Mouse (Mus musculus) embryonic facial prominence, embryonic 15.5 days (tissue): ENCODE measurements around the gene Ppp1r3c. TPM values are rescaled to one million over a fixed set of nuclear protein-coding genes. Genes with fewer than 3 reads are reported as not detected.
"Not testable (repeated sequence)": the region's sequence is repeated elsewhere in the genome, so short reads cannot be mapped to it uniquely, and the experiment has no call there.

Experiments used
- ATAC-seq: fragments of 200-750 bp; cut with Nextera tagmentation; 2 replicates; pipeline ENCODE4 v1.8.0; 2017; ENCODE audit warnings: low read depth, moderate TSS enrichment; ENCODE audit not compliant: insufficient number of reproducible peaks, low FRiP score, low TSS enrichment
- H3K27ac ChIP-seq: fragments of 300-500 bp; sonication (generic); replicated peaks from 2 replicates; pipeline ENCODE4 v1.5.1; 2015; ENCODE audit warnings: mild to moderate bottlenecking, inconsistent platforms
- H3K27me3 ChIP-seq: fragments of 300-500 bp; sonication (generic); 2 replicates; pipeline ENCODE4 v1.6.1; 2015; ENCODE audit warnings: inconsistent platforms
- H3K36me3 ChIP-seq: fragments of 300-500 bp; sonication (generic); 2 replicates; pipeline ENCODE4 v1.6.1; 2015; ENCODE audit warnings: mild to moderate bottlenecking, inconsistent platforms
- H3K4me1 ChIP-seq: fragments of 300-500 bp; sonication (generic); 2 replicates; pipeline ENCODE4 v1.6.1; 2015; ENCODE audit warnings: inconsistent platforms
- H3K4me2 ChIP-seq: fragments of 300-500 bp; sonication (generic); replicated peaks from 2 replicates; pipeline ENCODE4 v1.6.1; 2015; ENCODE audit warnings: mild to moderate bottlenecking, inconsistent platforms
- H3K4me3 ChIP-seq: fragments of 300-500 bp; sonication (generic); replicated peaks from 2 replicates; pipeline ENCODE4 v1.5.1; 2015; ENCODE audit warnings: mild to moderate bottlenecking, inconsistent platforms
- H3K9ac ChIP-seq: fragments of 300-500 bp; sonication (generic); 2 replicates; pipeline ENCODE4 v1.6.1; 2015; ENCODE audit warnings: inconsistent platforms
- H3K9me3 ChIP-seq: fragments of 300-500 bp; sonication (generic); replicated peaks from 2 replicates; pipeline ENCODE4 v1.6.1; 2016; ENCODE audit warnings: inconsistent platforms
- WGBS: fragments of 180-500 bp; shearing (Covaris S2); methylation state at CpG from one replicate; pipeline ENCODE4 v1.1.7; 2015; 5-methylcytosine and 5-hydroxymethylcytosine counted together
- polyA plus RNA-seq: library from polyadenylated mRNA; unstranded; fragments of >200 nt; fragmentation: Nextera tagmentation; extraction: Ambion mirVana; gene quantifications from 2 replicates; pipeline ENCODE4 v1.2.1, GENCODE M21; 2015

Ppp1r3c gene
- polyA plus RNA-seq, 1 experiment from 2014 or later = 16.6 TPM

- Histone ChIP-seq H3K27me3 (no peaks in the 10 kb centered on the region), H3K4me3 (no peak overlapping the region), H3K9me3 (no peaks in the 10 kb centered on the region; the same call in 1 of the 2 replicates), H3K36me3 (no peaks in the 10 kb centered on the region), H3K4me1 (peaks cover 12% of the 10 kb centered on the region), H3K4me2 (no peak overlapping the region), H3K9ac (no peak overlapping the region), H3K27ac (no peak overlapping the region)
- 45% methylated on average over 7 of the region's 7 CpGs for WGBS
- no peak for ATAC-seq
These were observed 3.2 kb upstream of the Ppp1r3c start for GRCm38 (mm10) chr19:36739566-36740211.

GRCm38 (mm10) chr19:36738009-36738408 lies 1.6 kb upstream of the Ppp1r3c start:
- H3K27me3 ChIP-seq = no peaks in the 10 kb centered on the region
- WGBS = 76% methylated on average over 5 of the region's 5 CpGs
- peak overlapping the region; percentile 88; the same call in 1 of the 2 replicates for H3K27ac ChIP-seq
- H3K9me3 ChIP-seq = no peaks in the 10 kb centered on the region; the same call in 1 of the 2 replicates
- H3K4me3 ChIP-seq = no peak overlapping the region
- H3K36me3 ChIP-seq = peaks cover 8% of the 10 kb centered on the region
- peaks cover 22% of the 10 kb centered on the region for H3K4me1 ChIP-seq
- H3K9ac ChIP-seq = no peak overlapping the region
- no peak for ATAC-seq
- no peak overlapping the region for H3K4me2 ChIP-seq

- Histone ChIP-seq H3K36me3 (peaks cover 14% of the 10 kb centered on the region), H3K27ac (peak overlapping the region; percentile 88), H3K4me1 (peaks cover 22% of the 10 kb centered on the region), H3K9me3 (no peaks in the 10 kb centered on the region; the same call in 1 of the 2 replicates), H3K4me2 (peak overlapping the region; percentile 67), H3K9ac (no peak overlapping the region), H3K27me3 (no peaks in the 10 kb centered on the region), H3K4me3 (peak overlapping the region; percentile 61)
- 37% methylated on average over 6 of the region's 6 CpGs for WGBS
- peak; percentile 35 for ATAC-seq
These were observed 634 bp upstream of the Ppp1r3c start for GRCm38 (mm10) chr19:36737087-36737486.

GRCm38 (mm10) chr19:36734308-36735038 lies 2.0 kb downstream of the Ppp1r3c start:
- no peak for ATAC-seq
- H3K4me2 ChIP-seq = 0 out of 2 replicates have a peak overlapping the region, but pooled peaks have one; percentile 67
- peaks cover 28% of the 10 kb centered on the region for H3K4me1 ChIP-seq
- H3K9ac ChIP-seq = no peak overlapping the region
- 62% methylated on average over 10 of the region's 10 CpGs for WGBS
- H3K27ac ChIP-seq = no peak overlapping the region; the same call in 1 of the 2 replicates
- H3K36me3 ChIP-seq = peaks cover 14% of the 10 kb centered on the region
- no peaks in the 10 kb centered on the region; the same call in 1 of the 2 replicates for H3K9me3 ChIP-seq
- H3K27me3 ChIP-seq = no peaks in the 10 kb centered on the region
- peak overlapping the region; percentile 6; the same call in 1 of the 2 replicates for H3K4me3 ChIP-seq

GRCm38 (mm10) chr19:36733191-36733943 lies 3.1 kb downstream of the Ppp1r3c start:
- WGBS = 93% methylated on average over 16 of the region's 16 CpGs
- no peak overlapping the region for H3K4me3 ChIP-seq
- H3K9ac ChIP-seq = no peak overlapping the region
- no peaks in the 10 kb centered on the region for H3K27me3 ChIP-seq
- no peaks in the 10 kb centered on the region; the same call in 1 of the 2 replicates for H3K9me3 ChIP-seq
- ATAC-seq = no peak
- H3K4me2 ChIP-seq = no peak overlapping the region
- H3K4me1 ChIP-seq = peaks cover 27% of the 10 kb centered on the region
- no peak overlapping the region for H3K27ac ChIP-seq
- peaks cover 14% of the 10 kb centered on the region for H3K36me3 ChIP-seq

- whole genome bisulfite sequencing = 73% methylated on average over 11 of the region's 11 CpGs
- no peak overlapping the region for H3K9ac ChIP-seq
- H3K9me3 ChIP-seq = no peaks in the 10 kb centered on the region
- H3K27ac ChIP-seq = 0 out of 2 replicates have a peak overlapping the region, but pooled peaks have one; percentile 17
- no peak for ATAC-seq
- no peak overlapping the region for H3K4me2 ChIP-seq
- no peak overlapping the region for H3K4me3 ChIP-seq
- H3K36me3 ChIP-seq = peaks cover 14% of the 10 kb centered on the region
- peaks cover 19% of the 10 kb centered on the region for H3K4me1 ChIP-seq
- no peaks in the 10 kb centered on the region for H3K27me3 ChIP-seq
These were observed 5.1 kb downstream of the Ppp1r3c start for GRCm38 (mm10) chr19:36731310-36731709.

- Histone ChIP-seq H3K4me1 (peaks cover 19% of the 10 kb centered on the region), H3K36me3 (peaks cover 14% of the 10 kb centered on the region)
- H3K27me3 ChIP-seq, H3K9ac ChIP-seq, H3K27ac ChIP-seq, H3K4me2 ChIP-seq, ATAC-seq, H3K9me3 ChIP-seq, H3K4me3 ChIP-seq: not testable (repeated sequence)
- 82% methylated on average over 2 of the region's 2 CpGs for WGBS
These were observed 6.0 kb downstream of the Ppp1r3c start for GRCm38 (mm10) chr19:36730414-36730813.

GRCm38 (mm10) chr19:36728741-36729460 lies 7.6 kb downstream of the Ppp1r3c start:
- Histone ChIP-seq H3K9ac (no peak overlapping the region), H3K9me3 (no peaks in the 10 kb centered on the region), H3K27me3 (no peaks in the 10 kb centered on the region), H3K4me3 (no peak overlapping the region), H3K4me1 (peaks cover 15% of the 10 kb centered on the region), H3K4me2 (no peak overlapping the region), H3K27ac (no peak overlapping the region), H3K36me3 (peaks cover 14% of the 10 kb centered on the region)
- no peak for ATAC-seq
- 78% methylated on average over 12 of the region's 12 CpGs for WGBS

- H3K4me2 ChIP-seq = no peak overlapping the region
- 0 out of 2 replicates have a peak, but pooled peaks cover 5% of the 10 kb centered on the region for H3K4me1 ChIP-seq
- 66% methylated on average over 7 of the region's 7 CpGs for WGBS
- ATAC-seq = no peak
- H3K9ac ChIP-seq = no peak overlapping the region
- H3K9me3 ChIP-seq = no peaks in the 10 kb centered on the region
- no peaks in the 10 kb centered on the region for H3K36me3 ChIP-seq
- no peaks in the 10 kb centered on the region for H3K27me3 ChIP-seq
- H3K27ac ChIP-seq = no peak overlapping the region
- no peak overlapping the region for H3K4me3 ChIP-seq
These were observed 11.5 kb downstream of the Ppp1r3c start for GRCm38 (mm10) chr19:36724970-36725369.

GRCm38 (mm10) chr19:36721139-36721538 lies 15.3 kb downstream of the Ppp1r3c start:
- Histone ChIP-seq H3K27ac (no peak overlapping the region), H3K4me2 (no peak overlapping the region), H3K4me3 (no peak overlapping the region), H3K36me3 (no peaks in the 10 kb centered on the region), H3K9me3 (no peaks in the 10 kb centered on the region), H3K9ac (no peak overlapping the region), H3K27me3 (no peaks in the 10 kb centered on the region), H3K4me1 (0 out of 2 replicates have a peak, but pooled peaks cover 5% of the 10 kb centered on the region)
- no peak for ATAC-seq
- WGBS = 55% methylated on average over 8 of the region's 8 CpGs
